Mouse (Mus musculus): ENCODE measurements around the gene Mthfsl.
"Not testable (repeated sequence)": the region's sequence is repeated elsewhere in the genome, so short reads cannot be mapped to it uniquely, and the experiment has no call there.

DNA sequence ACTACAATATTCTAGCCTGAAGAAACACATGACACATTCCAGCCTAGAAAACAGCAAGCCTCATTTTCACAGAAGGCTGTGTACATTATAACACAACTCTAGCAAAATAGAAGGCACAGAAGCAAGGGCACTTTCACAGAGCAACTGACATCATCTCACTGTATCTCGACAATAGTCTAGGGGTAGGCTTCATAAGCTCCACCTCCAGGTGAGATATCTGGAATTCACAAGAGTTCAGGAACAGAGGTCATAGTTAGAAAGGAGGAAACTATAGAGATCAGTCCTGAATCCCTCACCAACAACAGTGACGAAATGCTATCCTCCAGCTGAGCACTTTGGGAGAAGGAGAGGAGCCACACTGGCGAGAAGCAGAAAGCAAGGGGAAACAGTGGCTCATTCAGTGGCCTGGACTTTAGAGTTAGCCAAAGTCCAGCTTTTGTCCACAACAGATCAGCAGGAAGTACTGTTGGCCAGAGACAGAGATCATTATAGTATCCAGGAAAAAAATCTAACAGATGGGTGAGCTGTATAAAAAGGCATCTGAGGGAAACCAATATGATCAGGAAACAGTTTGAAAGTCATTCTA, 7.8 kb downstream of the Mthfsl start:
- not testable (repeated sequence) for TF ChIP-seq GATA1 (IDR thresholded peaks at IDR 0.05; ENCODE audit: borderline replicate concordance, low read length); FLI1 (IDR thresholded peaks at IDR 0.05; ENCODE audit: low read length)

Measured in megakaryocyte, embryonic 14.5 days (primary cell).